Comparison of ENCODE assay signal across 31 mouse cellular contexts in genomic region chr13:38914771-38915170, GRCm38 (mm10). TPM values are rescaled to one million over a fixed set of nuclear protein-coding genes. Genes with fewer than 3 reads are reported as not detected.
DNase-seq lines count a peak whose midpoint lies in the region; ATAC-seq and TF ChIP-seq lines count a peak whose summit lies in the region.
"Had no signal": no experiment of that assay in that cellular context is flagged by ENCODE, and none has a peak within 500 bp of the region (broad histone marks: within the 10 kb centered on the region; RNA-seq: fewer than 3 reads in every experiment).

No protein-coding gene starts in this region.

- no peak for ATAC-seq in lung, embryonic 14.5 days (ENCODE audit: insufficient read depth)
- ATAC-seq in stomach, postnatal 0 days (ENCODE audit: low FRiP score, low TSS enrichment), result no peak
- no peak for ATAC-seq in forebrain, embryonic 13.5 days
- ATAC-seq: activated CD4-positive, CD25-positive, alpha-beta regulatory T cell, adult 4 months; forebrain, embryonic 15.5 days; hindbrain, postnatal 0 days; inflammation-experienced regulatory T-cells, adult 6 months; intestine, embryonic 16.5 days had no signal

- TF ChIP-seq POLR2A in embryonic fibroblast, embryonic 13.5 days (IDR thresholded peaks at IDR 0.05; ENCODE audit: low read depth, low read length), result no peak
- TF ChIP-seq POLR2A in myocyte (IDR thresholded peaks at IDR 0.05; ENCODE audit: insufficient read length, low read depth), result no peak

- no peaks in the 10 kb centered on the region for H3K36me3 ChIP-seq in lung, embryonic 14.5 days (ENCODE audit: insufficient read depth)
- H3K36me3 ChIP-seq in myocyte (ENCODE audit: control insufficient read depth, insufficient read depth), result no peaks in the 10 kb centered on the region
- H3K36me3 ChIP-seq in stomach, postnatal 0 days (ENCODE audit: control insufficient read depth, insufficient read depth, low read length), result no peaks in the 10 kb centered on the region
- H3K36me3 ChIP-seq in forebrain, embryonic 13.5 days (ENCODE audit: poor library complexity, severe bottlenecking), result no peaks in the 10 kb centered on the region
- H3K36me3 ChIP-seq: embryonic facial prominence, embryonic 10.5 days; embryonic facial prominence, embryonic 13.5 days; forebrain, embryonic 15.5 days; heart, embryonic 10.5 days; heart, embryonic 13.5 days had no signal

- no peak overlapping the region for H3K4me3 ChIP-seq in lung, embryonic 14.5 days (ENCODE audit: low read depth, low read length)
- no peak overlapping the region for H3K4me3 ChIP-seq in embryonic fibroblast, embryonic 13.5 days (ENCODE audit: insufficient read depth, low read length)
- H3K4me3 ChIP-seq in myocyte, result no peak overlapping the region
- H3K4me3 ChIP-seq in stomach, postnatal 0 days (ENCODE audit: low read depth, low read length), result no peak overlapping the region
- no peak overlapping the region for H3K4me3 ChIP-seq in forebrain, embryonic 13.5 days
- H3K4me3 ChIP-seq: embryonic facial prominence, embryonic 10.5 days; embryonic facial prominence, embryonic 13.5 days; forebrain, embryonic 15.5 days; gastrocnemius, adult 2 months; heart, embryonic 10.5 days; heart, embryonic 13.5 days had no signal

- TF ChIP-seq CTCF in lung, embryonic 14.5 days (IDR thresholded peaks at IDR 0.05; ENCODE audit: low read depth), result no peak
- no peak for TF ChIP-seq CTCF in embryonic fibroblast, embryonic 13.5 days (IDR thresholded peaks at IDR 0.05; ENCODE audit: borderline replicate concordance, insufficient read depth, low read length)
- TF ChIP-seq CTCF in stomach, postnatal 0 days (IDR thresholded peaks at IDR 0.05; ENCODE audit: low read depth), result no peak

- H3K9ac ChIP-seq in lung, embryonic 14.5 days, result no peak overlapping the region
- H3K9ac ChIP-seq in stomach, postnatal 0 days (ENCODE audit: low read length), result no peak overlapping the region
- no peak overlapping the region for H3K9ac ChIP-seq in forebrain, embryonic 13.5 days
- H3K9ac ChIP-seq: embryonic facial prominence, embryonic 13.5 days; forebrain, embryonic 15.5 days; heart, embryonic 13.5 days; hindbrain, embryonic 14.5 days had no signal

- peak; percentile 25 for DNase-seq in lung, embryonic 14.5 days
- DNase-seq in lung, adult 18-20 months, result no peak
- peak; percentile 77 for DNase-seq in Muller cell, postnatal 12 days (ENCODE audit: inconsistent ontology term)
- no peak for DNase-seq in stomach, postnatal 0 days (ENCODE audit: low spot score)
- DNase-seq in spleen, adult 18-20 months, result no peak
- DNase-seq: adrenal gland, adult 8-10 months; adrenal gland, postnatal 36 days; cerebellum, adult 11 months; cerebellum, adult 2 months; cerebellum, adult 9-11 months; cerebellum, postnatal 25 days; embryo, embryonic 11 days; gastrocnemius, adult 2 months; gastrocnemius, postnatal 14 days; heart, adult 18-20 months; heart, postnatal 14 days; heart, postnatal 4 days; kidney, adult 18-20 months had no signal

- no peak for TF ChIP-seq EP300 in stomach, postnatal 0 days (optimal IDR thresholded peaks at IDR 0.05)

- no peak overlapping the region for H3K27ac ChIP-seq in lung, embryonic 14.5 days (ENCODE audit: low read depth)
- H3K27ac ChIP-seq in embryonic fibroblast, embryonic 13.5 days (ENCODE audit: insufficient read depth, low read length), result peak overlapping the region; percentile 47; the same call in 1 of the 2 replicates
- H3K27ac ChIP-seq in stomach, postnatal 0 days (replicated peaks), result no peak overlapping the region
- H3K27ac ChIP-seq in forebrain, embryonic 13.5 days, result no peak overlapping the region
- H3K27ac ChIP-seq: embryonic facial prominence, embryonic 10.5 days; embryonic facial prominence, embryonic 13.5 days; forebrain, embryonic 15.5 days; gastrocnemius, adult 2 months; heart, embryonic 10.5 days; heart, embryonic 13.5 days; hindbrain, embryonic 14.5 days; hindbrain, postnatal 0 days had no signal

- no peaks in the 10 kb centered on the region for H3K9me3 ChIP-seq in lung, embryonic 14.5 days (ENCODE audit: low read depth, low read length)
- H3K9me3 ChIP-seq in stomach, postnatal 0 days (ENCODE audit: control insufficient read depth, low read length), result no peaks in the 10 kb centered on the region
- H3K9me3 ChIP-seq in forebrain, embryonic 13.5 days (replicated peaks), result no peaks in the 10 kb centered on the region
- H3K9me3 ChIP-seq: embryonic facial prominence, embryonic 10.5 days; embryonic facial prominence, embryonic 13.5 days; forebrain, embryonic 15.5 days; heart, embryonic 10.5 days; heart, embryonic 13.5 days had no signal

- 46% methylated on average over 6 of the region's 6 CpGs for WGBS in lung, embryonic 14.5 days
- WGBS in stomach, postnatal 0 days, result 76% methylated on average over 6 of the region's 6 CpGs
- 87% methylated on average over 6 of the region's 6 CpGs for WGBS in forebrain, embryonic 13.5 days

- H3K4me1 ChIP-seq in lung, embryonic 14.5 days (ENCODE audit: insufficient read depth), result no peaks in the 10 kb centered on the region
- no peaks in the 10 kb centered on the region for H3K4me1 ChIP-seq in embryonic fibroblast, embryonic 13.5 days (ENCODE audit: control insufficient read depth, insufficient read depth, low read length)
- H3K4me1 ChIP-seq in stomach, postnatal 0 days (replicated peaks; ENCODE audit: control insufficient read depth, insufficient read depth), result no peaks in the 10 kb centered on the region
- H3K4me1 ChIP-seq in forebrain, embryonic 13.5 days, result peaks cover 17% of the 10 kb centered on the region; the same call in 1 of the 2 replicates
- H3K4me1 ChIP-seq: embryonic facial prominence, embryonic 10.5 days; embryonic facial prominence, embryonic 13.5 days; heart, embryonic 10.5 days; heart, embryonic 13.5 days had no signal

- no peaks in the 10 kb centered on the region for H3K79me2 ChIP-seq in myocyte (ENCODE audit: control insufficient read depth, insufficient read depth)

- no peak overlapping the region for H3ac ChIP-seq in myocyte (ENCODE audit: control insufficient read depth, insufficient read length)

- H3K4me2 ChIP-seq in lung, embryonic 14.5 days, result no peak overlapping the region
- H3K4me2 ChIP-seq in myocyte (ENCODE audit: low read depth), result peak overlapping the region; percentile 48
- H3K4me2 ChIP-seq in stomach, postnatal 0 days (replicated peaks; ENCODE audit: low read depth), result no peak overlapping the region
- H3K4me2 ChIP-seq in forebrain, embryonic 13.5 days, result no peak overlapping the region
- H3K4me2 ChIP-seq: embryonic facial prominence, embryonic 13.5 days; forebrain, embryonic 15.5 days; heart, embryonic 13.5 days; hindbrain, embryonic 14.5 days had no signal

- no peaks in the 10 kb centered on the region for H3K27me3 ChIP-seq in lung, embryonic 14.5 days (ENCODE audit: insufficient read depth, low read length)
- no peaks in the 10 kb centered on the region for H3K27me3 ChIP-seq in myocyte (ENCODE audit: control insufficient read depth, insufficient read depth, insufficient read length)
- no peaks in the 10 kb centered on the region for H3K27me3 ChIP-seq in stomach, postnatal 0 days (ENCODE audit: control insufficient read depth, insufficient read depth, low read length)
- no peaks in the 10 kb centered on the region for H3K27me3 ChIP-seq in forebrain, embryonic 13.5 days
- H3K27me3 ChIP-seq: embryonic facial prominence, embryonic 13.5 days; forebrain, embryonic 15.5 days; heart, embryonic 13.5 days had no signal

TF ChIP-seq in myocyte, 11 proteins besides CTCF, POLR2A, EP300 and RAD21:
- TF ChIP-seq MYOG (IDR thresholded peaks at IDR 0.05; ENCODE audit: control insufficient read depth in 1 of 3, insufficient read depth in 1 of 3, insufficient read length in 2 of 3, low read depth in 2 of 3) (no peak), SRF (IDR thresholded peaks at IDR 0.05; ENCODE audit: control insufficient read depth, insufficient read length, low read depth) (no peak), POLR2AphosphoS2 (IDR thresholded peaks at IDR 0.05; ENCODE audit: insufficient read length, low read depth) (no peak), CEBPB (IDR thresholded peaks at IDR 0.05; ENCODE audit: insufficient read depth, poor library complexity, severe bottlenecking) (no peak), E2F4 (IDR thresholded peaks at IDR 0.05; ENCODE audit: insufficient read depth) (no peak), MYOD1 (IDR thresholded peaks at IDR 0.05; ENCODE audit: control insufficient read depth in 1 of 3, insufficient read length in 2 of 3, low read depth in 2 of 3) (no peak), MAX (IDR thresholded peaks at IDR 0.05; ENCODE audit: low read depth) (no peak), TCF3 (IDR thresholded peaks at IDR 0.05; ENCODE audit: insufficient read length, low read depth) (no peak), TCF12 (IDR thresholded peaks at IDR 0.05; ENCODE audit: insufficient read depth, poor library complexity, severe bottlenecking) (no peak), USF1 (IDR thresholded peaks at IDR 0.05; ENCODE audit: low read depth) (no peak), REST (IDR thresholded peaks at IDR 0.05; ENCODE audit: insufficient read depth, insufficient read length) (no peak)

RNA-seq across cellular contexts. Expression of gene Slc35b3, which starts 45.9 kb away (rescaled TPM):
- 33.8 and 37.8 TPM in 2 replicates for polyA plus RNA-seq in lung, embryonic 14.5 days (2014; fragmentation: Nextera tagmentation; extraction: Ambion mirVana)
- polyA plus RNA-seq in embryonic fibroblast, embryonic 13.5 days (2011; ENCODE audit: insufficient read length, low read depth, missing spikeins), result 20.6 and 21.3 TPM in 2 replicates
- 10.1 TPM for polyA plus RNA-seq in myocyte (2012; fragmentation: generic; extraction: Trizol)
- 36.8 and 39.4 TPM in 2 replicates for polyA plus RNA-seq in stomach, postnatal 0 days (2015; fragmentation: Nextera tagmentation; extraction: Ambion mirVana)
- polyA plus RNA-seq in forebrain, embryonic 13.5 days (2015; fragmentation: Nextera tagmentation; extraction: Ambion mirVana), result 27.3 and 28.5 TPM in 2 replicates

Comparison
In these comparisons a context has a peak if more than half of its experiments do, and no peak if none do; other contexts are left out.
1. DNase-seq: peak in lung, embryonic 14.5 days (single experiment) and Muller cell, postnatal 12 days (single experiment); none in lung, adult 18-20 months (0 of 2), stomach, postnatal 0 days (single experiment) and spleen, adult 18-20 months (0 of 2).